Mouse (Mus musculus): ENCODE data around the gene Stx4a. TPM values are rescaled to one million over a fixed set of nuclear protein-coding genes. Genes with fewer than 3 reads are reported as not detected.
"Not testable (repeated sequence)": the region's sequence is repeated elsewhere in the genome, so short reads cannot be mapped to it uniquely, and the experiment has no call there.

The Stx4a gene
- 72.5 and 79.5 TPM in 2 replicates for polyA plus RNA-seq (2015; fragmentation: Nextera tagmentation; extraction: Ambion mirVana)

GRCm38 (mm10) chr7:127824176-127824871 is at the start of gene Stx4a, which contains the start of gene Stx1b:
TSS of gene Stx4a (plus strand) at chr7:127824294.
TSS of gene Stx1b (minus strand) at chr7:127824549.
- no peaks in the 10 kb centered on the region for H3K9me3 ChIP-seq
- peaks cover 24% of the 10 kb centered on the region for H3K4me1 ChIP-seq
- ATAC-seq (ENCODE audit: insufficient number of reproducible peaks, low FRiP score, low TSS enrichment, low read depth) = peak; percentile 49
- 5% methylated on average over 23 of the region's 38 CpGs for WGBS
- peak within 1 kb of the TSS; percentile 64 for H3K4me3 ChIP-seq
- peak within 1 kb of the TSS; percentile 75 for H3K27ac ChIP-seq
- peak within 1 kb of the TSS; percentile 72 for H3K4me2 ChIP-seq
- no peaks in the 10 kb centered on the region for H3K27me3 ChIP-seq
- H3K9ac ChIP-seq = peak within 1 kb of the TSS; percentile 61
- peaks cover 3% of the 10 kb centered on the region; the same call in 1 of the 2 replicates for H3K36me3 ChIP-seq

DNA sequence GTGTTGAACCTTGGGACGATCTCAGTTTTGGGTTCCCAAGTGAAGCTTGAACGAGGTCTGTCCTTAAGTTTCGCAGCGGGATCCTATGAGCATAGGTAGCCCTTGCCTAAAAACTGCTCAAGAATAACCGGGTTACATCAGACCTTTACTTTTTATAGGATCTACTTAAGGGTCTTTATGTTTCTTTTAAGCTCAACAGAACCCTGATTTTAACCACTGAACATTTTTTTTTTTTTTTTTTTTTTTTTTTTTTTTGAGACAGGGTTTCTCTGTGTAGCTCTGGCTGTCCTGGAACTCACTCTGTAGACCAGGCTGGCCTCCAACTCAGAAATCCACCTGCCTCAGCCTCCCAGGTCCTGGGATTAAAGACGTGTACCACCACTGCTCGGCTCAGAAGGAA is 48.3 kb upstream of the Stx4a start:
- H3K27me3 ChIP-seq; ATAC-seq (ENCODE audit: insufficient number of reproducible peaks, low FRiP score, low TSS enrichment, low read depth); H3K9me3 ChIP-seq: not testable (repeated sequence)
- Histone ChIP-seq H3K9ac (peak overlapping the region; percentile 85), H3K4me3 (peak overlapping the region; percentile 86), H3K27ac (peak overlapping the region; percentile 99), H3K36me3 (peaks cover 21% of the 10 kb centered on the region), H3K4me1 (peaks cover 25% of the 10 kb centered on the region), H3K4me2 (peak overlapping the region; percentile 76)
- WGBS = 60% methylated on average over 7 of the region's 7 CpGs

- Histone ChIP-seq H3K4me3 (peak within 1 kb of the TSS; percentile 86), H3K4me1 (peaks cover 19% of the 10 kb centered on the region), H3K9ac (peak within 1 kb of the TSS; percentile 85), H3K27me3 (no peaks in the 10 kb centered on the region), H3K4me2 (peak within 1 kb of the TSS; percentile 76), H3K36me3 (peaks cover 27% of the 10 kb centered on the region), H3K27ac (peak within 1 kb of the TSS; percentile 99), H3K9me3 (no peaks in the 10 kb centered on the region)
- WGBS = under 1% methylated on average over 23 of the region's 23 CpGs
- peak; percentile 75 for ATAC-seq (ENCODE audit: insufficient number of reproducible peaks, low FRiP score, low TSS enrichment, low read depth)
Measured at GRCm38 (mm10) chr7:127776426-127776825, 47.7 kb upstream of the Stx4a start, which contains the start of gene Setd1a. TSS of gene Setd1a (plus strand) at chr7:127776670.

GRCm38 (mm10) chr7:127776878-127777473 is 47.1 kb upstream of the Stx4a start:
- WGBS = under 1% methylated on average over 67 of the region's 70 CpGs
- H3K4me3 ChIP-seq = peak overlapping the region; percentile 86
- no peaks in the 10 kb centered on the region for H3K9me3 ChIP-seq
- no peaks in the 10 kb centered on the region for H3K27me3 ChIP-seq
- H3K4me1 ChIP-seq = peaks cover 19% of the 10 kb centered on the region
- H3K36me3 ChIP-seq = peaks cover 31% of the 10 kb centered on the region
- peak overlapping the region; percentile 99 for H3K27ac ChIP-seq
- peak overlapping the region; percentile 76 for H3K4me2 ChIP-seq
- ATAC-seq (ENCODE audit: insufficient number of reproducible peaks, low FRiP score, low TSS enrichment, low read depth) = peak; percentile 89
- peak overlapping the region; percentile 85 for H3K9ac ChIP-seq

- no peaks in the 10 kb centered on the region for H3K27me3 ChIP-seq
- WGBS = 2% methylated on average over 65 of the region's 66 CpGs
- peak overlapping the region; percentile 76 for H3K4me2 ChIP-seq
- no peaks in the 10 kb centered on the region for H3K9me3 ChIP-seq
- H3K9ac ChIP-seq = peak overlapping the region; percentile 85
- ATAC-seq (ENCODE audit: insufficient number of reproducible peaks, low FRiP score, low TSS enrichment, low read depth) = 0 out of 2 replicates have a peak, but pooled peaks have one; percentile 28
- peaks cover 38% of the 10 kb centered on the region for H3K36me3 ChIP-seq
- peak overlapping the region; percentile 86 for H3K4me3 ChIP-seq
- H3K4me1 ChIP-seq = peaks cover 19% of the 10 kb centered on the region
- peak overlapping the region; percentile 99 for H3K27ac ChIP-seq
Measured at GRCm38 (mm10) chr7:127777474-127778266, 46.4 kb upstream of the Stx4a start.

- WGBS = 76% methylated on average over 4 of the region's 4 CpGs
Measured at GRCm38 (mm10) chr7:127778350-127778749, 45.7 kb upstream of the Stx4a start.

GRCm38 (mm10) chr7:127785308-127785707 is 38.8 kb upstream of the Stx4a start, which contains the start of gene Gm49388:
TSS of gene Gm49388 (plus strand) at chr7:127785608.
- WGBS = 92% methylated on average over 7 of the region's 7 CpGs

More at GRCm38 (mm10) chr7:127778350-127778749, 45.7 kb upstream of the Stx4a start:
- H3K4me3 ChIP-seq = peak overlapping the region; percentile 86
- peak overlapping the region; percentile 99; the same call in 1 of the 2 replicates for H3K27ac ChIP-seq
- no peaks in the 10 kb centered on the region for H3K27me3 ChIP-seq
- H3K9ac ChIP-seq = peak overlapping the region; percentile 85
- H3K4me1 ChIP-seq = peaks cover 19% of the 10 kb centered on the region
- no peaks in the 10 kb centered on the region for H3K9me3 ChIP-seq
- peak overlapping the region; percentile 76 for H3K4me2 ChIP-seq
- ATAC-seq (ENCODE audit: insufficient number of reproducible peaks, low FRiP score, low TSS enrichment, low read depth) = no peak
- peaks cover 41% of the 10 kb centered on the region for H3K36me3 ChIP-seq

GRCm38 (mm10) chr7:127797076-127797845 is 26.8 kb upstream of the Stx4a start:
- peaks cover 89% of the 10 kb centered on the region for H3K36me3 ChIP-seq
- H3K27me3 ChIP-seq = no peaks in the 10 kb centered on the region
- WGBS = 91% methylated on average over 23 of the region's 23 CpGs
- H3K27ac ChIP-seq = no peak overlapping the region
- no peak overlapping the region for H3K4me3 ChIP-seq
- no peak for ATAC-seq (ENCODE audit: insufficient number of reproducible peaks, low FRiP score, low TSS enrichment, low read depth)
- no peak overlapping the region for H3K4me2 ChIP-seq
- no peak overlapping the region for H3K9ac ChIP-seq
- H3K4me1 ChIP-seq = peaks cover 19% of the 10 kb centered on the region
- no peaks in the 10 kb centered on the region for H3K9me3 ChIP-seq

More at GRCm38 (mm10) chr7:127785308-127785707, 38.8 kb upstream of the Stx4a start, which contains the start of gene Gm49388:
- Histone ChIP-seq H3K27me3 (no peaks in the 10 kb centered on the region), H3K4me3 (no peak within 1 kb of the TSS), H3K9me3 (no peaks in the 10 kb centered on the region), H3K9ac (no peak within 1 kb of the TSS), H3K4me1 (no peaks in the 10 kb centered on the region), H3K4me2 (no peak within 1 kb of the TSS), H3K27ac (no peak within 1 kb of the TSS), H3K36me3 (peaks cover 95% of the 10 kb centered on the region)
- no peak for ATAC-seq (ENCODE audit: insufficient number of reproducible peaks, low FRiP score, low TSS enrichment, low read depth)

GRCm38 (mm10) chr7:127798591-127798990 is 25.5 kb upstream of the Stx4a start:
- H3K36me3 ChIP-seq = peaks cover 86% of the 10 kb centered on the region
- H3K9ac ChIP-seq = no peak overlapping the region
- ATAC-seq (ENCODE audit: insufficient number of reproducible peaks, low FRiP score, low TSS enrichment, low read depth) = no peak
- H3K9me3 ChIP-seq = no peaks in the 10 kb centered on the region
- H3K27me3 ChIP-seq = no peaks in the 10 kb centered on the region
- 89% methylated on average over 4 of the region's 4 CpGs for WGBS
- peaks cover 19% of the 10 kb centered on the region for H3K4me1 ChIP-seq
- no peak overlapping the region for H3K4me3 ChIP-seq
- no peak overlapping the region for H3K4me2 ChIP-seq
- no peak overlapping the region for H3K27ac ChIP-seq

- Histone ChIP-seq H3K4me2 (no peak overlapping the region), H3K27ac (0 out of 2 replicates have a peak overlapping the region, but pooled peaks have one; percentile 67), H3K4me3 (no peak overlapping the region), H3K4me1 (peaks cover 19% of the 10 kb centered on the region), H3K36me3 (peaks cover 83% of the 10 kb centered on the region), H3K27me3 (no peaks in the 10 kb centered on the region), H3K9me3 (no peaks in the 10 kb centered on the region), H3K9ac (no peak overlapping the region)
- no peak for ATAC-seq (ENCODE audit: insufficient number of reproducible peaks, low FRiP score, low TSS enrichment, low read depth)
- 88% methylated on average over 13 of the region's 13 CpGs for WGBS
Measured at GRCm38 (mm10) chr7:127799211-127799610, 24.9 kb upstream of the Stx4a start.

DNA sequence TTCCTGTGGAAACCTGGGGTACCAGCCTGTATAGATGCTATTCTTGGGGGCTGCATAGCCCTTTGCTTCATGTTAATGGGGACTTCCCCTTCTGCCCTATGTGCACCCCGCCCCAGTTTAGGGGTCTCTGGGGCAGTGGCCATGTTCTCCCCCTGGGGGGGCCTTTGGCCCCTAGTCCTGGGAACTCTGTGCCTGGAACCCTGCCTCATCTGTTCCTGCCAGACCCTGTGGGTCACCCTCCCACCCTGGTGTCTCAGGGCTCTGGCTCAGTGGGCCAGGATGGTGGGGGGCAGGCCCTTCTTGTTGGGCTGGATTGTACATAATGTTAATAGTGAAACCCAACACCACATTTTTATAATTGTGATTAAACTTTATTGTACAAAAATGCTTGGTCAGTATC is 24.4 kb upstream of the Stx4a start:
- H3K4me2 ChIP-seq = no peak overlapping the region
- WGBS = 88% methylated on average over 1 of the region's 1 CpGs
- no peaks in the 10 kb centered on the region for H3K27me3 ChIP-seq
- peaks cover 82% of the 10 kb centered on the region for H3K36me3 ChIP-seq
- H3K27ac ChIP-seq = peak overlapping the region; percentile 67
- H3K4me3 ChIP-seq = no peak overlapping the region
- no peaks in the 10 kb centered on the region for H3K9me3 ChIP-seq
- H3K4me1 ChIP-seq = peaks cover 19% of the 10 kb centered on the region
- no peak overlapping the region for H3K9ac ChIP-seq
- ATAC-seq (ENCODE audit: insufficient number of reproducible peaks, low FRiP score, low TSS enrichment, low read depth) = no peak
